Mouse (Mus musculus): ENCODE measurements around the gene Myo3a.

Myo3a gene

GRCm38 (mm10) chr2:22620978-22621827 is 393.9 kb downstream of the Myo3a start:
- DNase-seq (ENCODE audit: low spot score): no peak

DNA sequence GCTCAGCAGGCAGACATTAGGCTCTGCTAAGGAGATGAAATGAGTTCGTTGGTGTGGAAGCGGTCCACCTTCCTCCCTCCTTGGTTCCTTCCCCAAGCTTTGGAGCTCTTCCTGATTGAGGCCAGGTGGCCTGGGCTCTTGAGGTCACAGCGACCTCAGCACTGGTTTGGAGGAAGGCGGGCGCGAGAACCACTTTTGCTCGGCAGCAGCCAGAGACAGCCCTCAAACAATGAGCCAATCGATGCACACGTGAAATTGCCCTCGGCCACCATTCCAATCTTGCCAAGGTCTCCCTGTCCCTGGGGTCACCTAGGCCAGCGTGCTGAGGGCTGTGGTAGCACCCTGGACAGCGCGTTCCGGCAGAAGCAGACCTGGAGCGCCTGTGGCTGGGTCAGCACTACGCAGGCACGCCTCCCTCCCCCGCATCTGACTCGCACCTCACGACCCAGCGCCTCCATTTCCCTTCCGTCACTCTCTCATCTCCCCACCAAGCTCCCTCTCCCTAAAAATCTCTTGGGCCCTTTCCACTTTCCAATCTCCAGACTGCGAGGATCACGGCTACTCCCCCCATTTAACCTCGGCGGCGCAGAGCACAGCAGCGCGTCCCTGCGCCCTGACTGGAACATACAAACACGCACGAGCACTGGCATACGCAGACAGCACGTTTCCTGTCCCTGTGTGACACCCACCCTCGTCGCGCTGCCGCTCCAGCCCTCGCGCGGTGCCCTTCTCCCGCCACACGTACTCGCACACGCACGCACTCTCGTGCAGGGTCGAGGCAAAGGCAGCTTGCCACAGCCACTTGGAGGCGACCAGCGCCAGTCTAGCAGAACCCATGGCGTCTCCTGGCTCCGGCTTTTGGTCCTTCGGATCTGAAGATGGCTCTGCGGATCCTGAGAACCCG is 394.8 kb downstream of the Myo3a start, which contains the start of gene Gad2:
TSS of gene Gad2 (plus strand) at position 378 of the 904 bp plus-strand sequence.
- no peak for DNase-seq (ENCODE audit: low spot score)

- DNase-seq (ENCODE audit: low spot score): no peak
Observed at GRCm38 (mm10) chr2:22623111-22624070, 396.1 kb downstream of the Myo3a start.

DNA sequence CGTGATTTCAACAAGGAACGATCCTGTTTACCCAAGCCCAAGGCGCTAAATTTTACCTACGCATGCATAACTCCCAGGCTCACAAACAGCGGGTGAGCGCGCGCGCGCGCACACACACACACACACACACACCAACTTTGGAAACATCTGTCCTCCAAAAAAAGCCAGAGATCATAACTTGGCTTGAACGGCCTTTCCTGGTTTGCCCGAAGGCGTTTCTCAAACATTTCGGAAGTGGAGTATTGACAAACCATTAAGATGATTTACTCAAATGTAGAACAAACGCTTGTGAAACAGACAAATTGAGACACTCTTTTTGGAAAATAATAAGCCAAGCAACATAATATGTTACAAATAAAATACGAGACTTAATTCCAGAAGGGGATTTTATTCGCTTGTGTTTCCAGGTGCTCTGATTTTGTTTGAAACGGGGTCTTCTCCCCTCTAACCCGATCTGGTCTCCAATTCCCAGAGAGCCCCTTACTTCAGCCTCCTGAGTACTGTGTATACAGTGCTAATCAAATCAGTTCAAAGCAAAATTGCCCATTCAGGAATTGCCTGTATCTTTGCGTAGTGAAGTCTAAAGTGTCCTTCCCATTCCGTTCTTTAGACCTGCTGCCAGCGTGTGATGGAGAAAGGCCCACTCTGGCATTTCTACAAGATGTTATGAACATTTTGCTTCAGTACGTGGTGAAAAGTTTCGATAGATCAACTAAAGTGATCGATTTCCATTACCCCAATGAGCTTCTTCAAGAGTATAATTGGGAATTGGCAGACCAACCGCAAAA is 397.1 kb downstream of the Myo3a start:
- DNase-seq (ENCODE audit: low spot score): no peak

GRCm38 (mm10) chr2:22625096-22625960 is 398.0 kb downstream of the Myo3a start:
- DNase-seq (ENCODE audit: low spot score): no peak

DNA sequence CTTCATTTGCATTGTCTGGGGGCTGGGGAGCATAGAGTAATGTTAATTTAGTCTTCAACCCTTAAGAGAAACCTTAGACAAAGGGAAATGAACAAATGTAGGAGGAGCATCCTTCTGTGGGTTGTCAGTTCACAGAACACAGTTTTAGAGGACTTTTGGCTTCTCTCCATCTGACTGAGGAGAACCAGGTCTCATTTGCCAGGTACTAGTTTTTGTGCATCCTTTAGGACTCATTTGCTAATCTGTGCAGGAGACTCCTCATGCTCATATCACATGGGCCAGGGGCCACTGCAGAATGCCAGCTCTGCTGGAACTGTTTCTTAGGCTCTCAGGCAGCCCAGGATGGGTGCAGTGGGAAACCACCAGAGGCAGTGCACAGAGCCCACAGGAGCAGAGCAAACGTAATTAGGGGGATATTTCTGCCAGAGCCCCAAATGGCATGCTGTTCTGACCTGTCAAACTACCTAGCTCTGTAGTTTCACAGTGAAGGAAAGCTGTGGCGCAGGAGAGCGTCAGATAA is 399.9 kb downstream of the Myo3a start:
- peak; percentile 13 for DNase-seq (ENCODE audit: low spot score)

DNA sequence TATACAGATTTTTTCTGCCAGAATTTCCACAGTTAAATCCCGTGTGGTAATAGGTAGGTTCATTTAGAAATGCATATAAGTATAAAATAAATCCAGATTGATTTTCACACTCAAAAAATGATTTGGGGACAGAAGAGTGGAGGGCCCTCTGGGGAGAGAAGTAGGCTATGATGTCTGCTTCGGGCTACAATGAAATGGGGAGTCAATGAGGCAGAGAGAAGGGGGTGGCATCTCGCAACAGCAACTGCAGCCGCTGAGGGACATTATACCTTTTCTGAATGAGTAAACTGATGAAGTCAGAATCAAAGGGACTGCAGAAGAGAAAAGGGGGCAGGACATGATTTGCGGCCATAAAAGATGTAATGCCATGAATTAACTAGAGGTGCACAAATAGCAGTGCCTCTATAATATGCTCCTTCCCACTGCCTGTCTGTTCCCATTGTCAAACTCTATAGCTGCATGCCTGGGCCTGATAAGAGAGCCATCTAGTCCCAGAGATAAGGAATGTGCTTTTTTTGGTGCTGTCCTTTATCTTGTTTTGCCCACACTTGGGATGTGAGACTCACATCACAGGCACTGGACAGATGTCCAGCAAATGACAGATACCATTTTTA is 400.6 kb downstream of the Myo3a start:
- DNase-seq (ENCODE audit: low spot score): peak; percentile 10

DNA sequence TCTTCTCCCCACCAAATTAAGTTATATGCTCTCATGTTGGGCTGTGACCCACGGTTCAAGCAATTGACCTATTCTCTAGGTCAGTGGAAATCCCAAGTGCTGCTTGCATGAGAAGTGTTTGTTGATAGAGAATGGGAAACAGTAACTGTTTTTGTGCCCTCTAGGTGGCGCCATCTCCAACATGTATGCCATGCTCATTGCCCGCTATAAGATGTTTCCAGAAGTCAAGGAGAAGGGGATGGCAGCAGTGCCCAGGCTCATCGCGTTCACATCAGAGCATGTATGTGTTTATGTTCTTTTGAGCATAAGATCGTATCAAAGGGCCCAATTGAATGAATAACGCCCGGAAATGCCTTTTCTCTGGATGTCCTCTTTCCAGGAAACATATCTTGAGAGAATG is 407.5 kb downstream of the Myo3a start:
- DNase-seq (ENCODE audit: low spot score): no peak

GRCm38 (mm10) chr2:22646134-22646533 is 418.8 kb downstream of the Myo3a start:
- DNase-seq (ENCODE audit: low spot score): no peak

DNA sequence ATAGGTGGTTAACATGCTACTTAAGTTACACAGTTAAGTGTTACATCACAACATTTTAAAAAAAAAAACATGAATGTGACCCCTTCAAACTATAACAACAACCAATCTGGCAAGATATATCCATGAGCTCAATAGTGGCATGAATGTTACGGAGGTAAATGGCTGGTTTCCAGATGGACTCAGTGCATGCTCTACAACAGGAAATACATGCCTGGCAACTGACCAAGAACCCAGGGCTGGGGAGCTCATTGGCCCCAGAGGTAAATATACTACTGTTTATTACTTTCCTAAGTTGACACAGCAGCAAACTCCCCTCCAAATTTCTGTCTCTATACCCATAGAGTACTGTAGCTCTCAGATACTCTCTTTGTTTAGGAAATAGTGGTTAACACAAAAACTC is 421.1 kb downstream of the Myo3a start:
- no peak for DNase-seq (ENCODE audit: low spot score)

DNA sequence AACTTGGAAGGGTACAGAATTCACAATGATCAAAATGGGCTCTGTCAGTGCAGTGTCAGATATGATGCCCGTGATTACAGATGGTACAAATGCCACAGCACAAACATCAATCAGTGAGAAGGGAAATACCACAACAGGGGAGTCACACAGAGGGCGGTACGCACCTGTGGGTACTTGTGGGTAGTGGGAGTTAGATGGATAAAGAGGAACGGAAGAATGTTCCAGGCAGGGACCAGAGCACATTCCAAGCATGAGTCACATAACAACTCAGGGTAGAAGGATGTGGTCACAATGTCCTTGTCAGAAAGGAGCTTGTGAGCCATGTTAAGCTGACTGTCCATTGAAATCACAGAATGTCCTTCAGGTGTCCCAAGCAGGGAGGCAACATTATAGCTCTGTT is 424.5 kb downstream of the Myo3a start:
- DNase-seq (ENCODE audit: low spot score): no peak

DNA sequence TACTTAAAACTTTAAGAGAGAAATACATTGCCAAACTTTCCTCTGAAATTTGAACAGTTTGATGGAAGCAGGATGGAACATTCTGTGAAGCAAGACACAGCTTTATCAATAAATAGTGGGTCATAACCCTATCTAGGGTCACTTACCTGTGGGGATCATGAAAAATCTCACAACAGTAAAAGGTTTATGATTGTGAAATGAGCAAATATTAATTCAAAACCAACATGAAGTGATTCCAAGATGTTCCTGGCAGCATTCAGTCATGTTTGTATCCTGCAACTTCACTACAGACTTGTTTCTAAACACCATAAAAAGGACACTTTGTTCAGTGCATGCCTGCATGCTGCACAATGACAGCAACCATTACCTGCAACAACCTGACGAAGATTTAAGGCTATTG is 436.4 kb downstream of the Myo3a start:
- no peak for DNase-seq (ENCODE audit: low spot score)
